Mouse (Mus musculus): ENCODE measurements at regions not wholly inside any gene's neighbourhood (a gene's known extent, or its start where the extent isn't known, plus 50 kb on each side); places are given as distances from the start of the nearest gene placed in this dataset.

GRCm38 (mm10) chr4:114686091-114686490 lies 135.4 kb upstream of the Gm12830 start:
- TF ChIP-seq CTCF (IDR thresholded peaks at IDR 0.05; ENCODE audit: control insufficient read depth, insufficient read depth, insufficient read length): no peak
- no peak for TF ChIP-seq FOSL1 (IDR thresholded peaks at IDR 0.05; ENCODE audit: insufficient read depth, low read length, poor library complexity, severe bottlenecking)
- no peak for TF ChIP-seq MAX (IDR thresholded peaks at IDR 0.05)
- TF ChIP-seq MYOD1 (IDR thresholded peaks at IDR 0.05; ENCODE audit: control insufficient read depth, insufficient read length, low read depth): no peak
- no peak for TF ChIP-seq USF1 (IDR thresholded peaks at IDR 0.05; ENCODE audit: low read depth)
- no peak for TF ChIP-seq CEBPB (IDR thresholded peaks at IDR 0.05; ENCODE audit: low read depth)

All from C2C12 (cell line).